Mouse (Mus musculus) thymus, adult 2 months (tissue): Measurements from ENCODE around the gene Bicral. TPM values are rescaled to one million over a fixed set of nuclear protein-coding genes. Genes with fewer than 3 reads are reported as not detected.

Source experiments
- DNase-seq: peaks from one replicate; pipeline ENCODE4 v3.0.0; 2021
- H3K27ac ChIP-seq: fragments of 200-500 bp; 2 replicates; pipeline ENCODE4 v1.5.1; 2012; ENCODE audit warnings: low read length, control low read depth; ENCODE audit not compliant: control insufficient read depth, insufficient read depth
- H3K27me3 ChIP-seq: fragments of 200-500 bp; 2 replicates; pipeline ENCODE4 v1.6.1; 2012; ENCODE audit warnings: mild to moderate bottlenecking, low read length, moderate library complexity, mixed read lengths; ENCODE audit not compliant: control insufficient read depth, insufficient read depth
- H3K36me3 ChIP-seq: fragments of 200-500 bp; 2 replicates; pipeline ENCODE4 v1.6.1; 2012; ENCODE audit warnings: mild to moderate bottlenecking, low read length, moderate library complexity; ENCODE audit not compliant: control insufficient read depth, insufficient read depth
- H3K4me1 ChIP-seq: fragments of 200-500 bp; replicated peaks from 2 replicates; pipeline ENCODE4 v1.6.1; 2012; ENCODE audit warnings: low read length; ENCODE audit not compliant: control insufficient read depth, insufficient read depth
- H3K4me3 ChIP-seq: fragments of 200-500 bp; 2 replicates; pipeline ENCODE4 v1.5.1; 2012; ENCODE audit warnings: mild to moderate bottlenecking, low read length, control low read depth, moderate library complexity; ENCODE audit not compliant: control insufficient read depth, insufficient read depth
- CTCF ChIP-seq: fragments of 200-500 bp; IDR thresholded peaks from 2 replicates; pipeline ENCODE4 v1.5.1; 2012; ENCODE audit warnings: mild to moderate bottlenecking, control low read depth, low read length, moderate library complexity, borderline replicate concordance; ENCODE audit not compliant: control insufficient read depth, poor library complexity, insufficient read depth; ENCODE audit errors: extremely low read depth
- POLR2A ChIP-seq: fragments of 200-500 bp; IDR thresholded peaks from 2 replicates; pipeline ENCODE4 v1.6.1; 2012; ENCODE audit warnings: mild to moderate bottlenecking, low read length, control low read depth, moderate library complexity; ENCODE audit not compliant: control insufficient read depth, poor library complexity, insufficient read depth; ENCODE audit errors: extremely low read depth
- WGBS: fragments of 180-500 bp; shearing (Covaris S2); methylation state at CpG from one replicate; pipeline ENCODE4 v1.1.7; 2018; 5-methylcytosine and 5-hydroxymethylcytosine counted together
- polyA plus RNA-seq: library from polyadenylated mRNA; depleted of rRNA; stranded (reverse); fragments of >200 nt; gene quantifications from 2 replicates; pipeline ENCODE4 v1.2.3, GENCODE M21; 2012

Gene Bicral
- polyA plus RNA-seq, 1 experiment = 19.3 TPM

- Histone ChIP-seq H3K27me3 (no peaks in the 10 kb centered on the region; the same call in 1 of the 2 replicates), H3K4me3 (no peak overlapping the region), H3K27ac (no peak overlapping the region), H3K4me1 (peaks cover 7% of the 10 kb centered on the region; the same call in 1 of the 2 replicates), H3K36me3 (no peaks in the 10 kb centered on the region)
- WGBS = 95% methylated on average over 5 of the region's 5 CpGs
- DNase-seq = no peak
- TF ChIP-seq POLR2A (no peak), CTCF (no peak)
Observed at GRCm38 (mm10) chr17:46877061-46877460, 18.8 kb upstream of the Bicral start.

- no peaks in the 10 kb centered on the region for H3K36me3 ChIP-seq
- no peak for TF ChIP-seq POLR2A
- TF ChIP-seq CTCF = no peak
- H3K27me3 ChIP-seq = no peaks in the 10 kb centered on the region; the same call in 1 of the 2 replicates
- WGBS = 94% methylated on average over 8 of the region's 8 CpGs
- H3K4me1 ChIP-seq = peaks cover 9% of the 10 kb centered on the region; the same call in 1 of the 2 replicates
- H3K27ac ChIP-seq = no peak overlapping the region
- H3K4me3 ChIP-seq = no peak overlapping the region
- no peak for DNase-seq
Observed at GRCm38 (mm10) chr17:46876371-46876950, 18.2 kb upstream of the Bicral start.

GRCm38 (mm10) chr17:46875626-46876025 is 17.3 kb upstream of the Bicral start:
- 79% methylated on average over 3 of the region's 3 CpGs for WGBS
- DNase-seq = peak; percentile 41
- H3K4me3 ChIP-seq = no peak overlapping the region
- no peaks in the 10 kb centered on the region for H3K36me3 ChIP-seq
- H3K27ac ChIP-seq = no peak overlapping the region
- peaks cover 16% of the 10 kb centered on the region for H3K4me1 ChIP-seq
- no peaks in the 10 kb centered on the region; the same call in 1 of the 2 replicates for H3K27me3 ChIP-seq
- TF ChIP-seq POLR2A (no peak), CTCF (no peak)

GRCm38 (mm10) chr17:46874133-46874532 is 15.9 kb upstream of the Bicral start:
- WGBS = 33% methylated on average over 10 of the region's 10 CpGs
- H3K27ac ChIP-seq = no peak overlapping the region

GRCm38 (mm10) chr17:46872806-46873205 is 14.5 kb upstream of the Bicral start:
- Histone ChIP-seq H3K36me3 (no peaks in the 10 kb centered on the region), H3K4me1 (peaks cover 22% of the 10 kb centered on the region), H3K27ac (no peak overlapping the region), H3K27me3 (no peaks in the 10 kb centered on the region; the same call in 1 of the 2 replicates), H3K4me3 (no peak overlapping the region)
- no peak for DNase-seq
- 97% methylated on average over 7 of the region's 7 CpGs for WGBS
- TF ChIP-seq CTCF (no peak), POLR2A (no peak)

More at GRCm38 (mm10) chr17:46874133-46874532, 15.9 kb upstream of the Bicral start:
- DNase-seq = no peak
- Histone ChIP-seq H3K36me3 (no peaks in the 10 kb centered on the region), H3K4me3 (no peak overlapping the region), H3K27me3 (no peaks in the 10 kb centered on the region; the same call in 1 of the 2 replicates), H3K4me1 (peaks cover 22% of the 10 kb centered on the region)
- TF ChIP-seq CTCF (no peak), POLR2A (no peak)

- DNase-seq = peak; percentile 25
- no peak overlapping the region for H3K4me3 ChIP-seq
- no peak overlapping the region for H3K27ac ChIP-seq
- no peaks in the 10 kb centered on the region; the same call in 1 of the 2 replicates for H3K27me3 ChIP-seq
- peaks cover 22% of the 10 kb centered on the region for H3K4me1 ChIP-seq
- no peak for TF ChIP-seq POLR2A
- TF ChIP-seq CTCF = no peak
- H3K36me3 ChIP-seq = no peaks in the 10 kb centered on the region
- WGBS = 4% methylated on average over 1 of the region's 1 CpGs
Observed at GRCm38 (mm10) chr17:46870913-46871312, 12.6 kb upstream of the Bicral start.
